Mouse (Mus musculus) embryo, embryonic 10 days (tissue): ENCODE results near the gene Ston2.

ENCODE experiments used
- DNase-seq: peaks from one replicate; pipeline ENCODE4 v3.0.0-alpha.2; 2015; ENCODE audit warnings: low spot score

The Ston2 gene

DNA sequence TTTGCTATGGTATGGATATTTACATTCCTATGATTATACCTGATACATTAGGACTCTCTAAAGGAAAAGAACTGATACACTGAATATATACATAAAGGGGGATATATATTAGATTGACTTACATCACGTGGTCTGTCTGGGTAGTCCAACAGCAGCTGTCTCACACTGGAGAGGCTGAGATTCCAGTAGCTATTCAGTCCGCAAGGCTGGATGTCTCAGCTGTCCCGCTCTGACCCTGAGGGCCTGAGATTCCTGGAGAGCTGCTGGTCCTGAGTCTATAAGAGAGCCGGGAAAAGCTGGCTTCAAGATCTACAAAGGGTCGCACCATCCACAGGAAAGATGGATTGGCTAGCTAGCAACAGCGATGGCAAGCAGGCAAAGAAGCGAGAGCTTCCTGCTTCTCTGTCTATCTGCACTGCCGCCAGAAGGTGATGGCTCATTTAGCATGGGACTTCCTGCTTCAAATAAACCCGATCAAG, at the start of gene Ston2:
TSS of gene Ston2 (minus strand) at position 429 of the 479 bp plus-strand sequence.
- DNase-seq, result no peak

DNA sequence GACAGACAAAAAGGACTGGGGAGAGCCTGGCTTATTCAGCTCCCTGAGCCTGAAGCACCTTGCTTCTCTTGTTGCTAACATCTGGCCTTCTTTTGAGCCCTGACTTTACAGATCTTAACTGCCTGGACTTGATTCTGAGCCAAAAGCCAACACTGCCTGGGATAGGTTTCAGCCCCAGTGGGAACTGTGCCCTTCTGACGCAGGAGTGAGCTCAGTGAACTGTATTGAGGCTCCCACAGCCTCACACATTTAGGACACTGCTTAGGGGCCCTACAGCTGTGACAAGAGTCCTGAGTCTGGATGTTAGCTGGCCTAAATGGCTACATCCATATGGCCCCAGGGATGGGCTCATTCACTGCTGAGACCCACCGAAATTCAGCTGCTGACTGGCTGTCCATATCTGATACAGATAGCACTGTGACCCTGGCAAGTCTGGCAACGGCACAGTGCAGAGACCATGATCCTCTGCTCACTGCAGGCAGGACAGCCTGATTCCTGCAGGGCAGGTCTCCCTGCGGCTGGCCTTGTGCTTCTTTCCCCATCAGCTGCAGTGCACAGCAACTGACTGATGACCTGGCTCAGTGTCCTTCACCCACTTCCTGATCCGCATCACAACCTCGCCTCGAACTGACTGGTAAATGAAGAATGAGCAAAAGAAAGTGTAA, 49.3 kb upstream of the Ston2 start:
- no peak for DNase-seq

DNA sequence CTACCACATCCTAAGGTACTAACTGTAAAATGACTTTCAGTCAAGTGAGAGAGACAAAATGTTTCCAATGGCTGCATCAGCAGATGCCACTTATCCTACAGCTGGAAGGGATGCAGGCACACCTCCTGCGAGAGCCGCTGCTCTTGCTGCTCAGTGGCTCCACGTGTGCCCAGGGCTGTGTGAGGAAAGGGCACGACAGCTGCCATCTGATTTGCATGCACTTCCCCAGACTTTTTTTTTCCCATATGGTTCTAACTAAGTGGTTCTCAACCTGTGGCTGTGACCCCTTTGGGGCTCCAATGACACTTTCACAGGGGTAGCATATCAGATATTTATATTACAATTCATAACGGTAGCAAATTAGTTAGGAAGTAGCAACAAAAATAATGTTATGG, 45.7 kb upstream of the Ston2 start:
- DNase-seq, result no peak

GRCm38 (mm10) chr12:91833237-91833938, 45.2 kb upstream of the Ston2 start:
- no peak for DNase-seq

DNA sequence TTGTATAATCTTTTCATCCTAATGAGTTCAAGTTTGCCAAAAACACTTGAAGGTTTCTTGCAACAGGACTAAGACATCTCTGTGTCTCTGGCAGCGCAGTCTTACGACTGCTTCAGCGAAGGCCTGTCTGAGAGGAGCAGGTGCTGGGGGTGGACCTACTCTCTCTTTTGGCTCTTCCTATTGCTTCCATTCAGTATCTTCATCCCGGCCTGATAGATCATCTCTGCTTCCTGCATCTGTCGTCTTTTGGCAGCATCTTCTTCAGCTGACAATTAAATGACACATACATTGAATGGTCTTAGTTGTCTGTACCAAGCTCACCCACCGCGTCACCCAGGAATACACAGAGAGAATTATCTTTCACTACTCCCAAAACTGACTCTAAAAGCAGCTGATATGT, 43.2 kb upstream of the Ston2 start:
- no peak for DNase-seq

- DNase-seq, result no peak
These were observed 32.3 kb upstream of the Ston2 start for GRCm38 (mm10) chr12:91820461-91820860.

GRCm38 (mm10) chr12:91818726-91819125, 30.5 kb upstream of the Ston2 start:
- no peak for DNase-seq

- DNase-seq, result peak; percentile 56
These were observed 27.8 kb upstream of the Ston2 start for GRCm38 (mm10) chr12:91815990-91816389.

DNA sequence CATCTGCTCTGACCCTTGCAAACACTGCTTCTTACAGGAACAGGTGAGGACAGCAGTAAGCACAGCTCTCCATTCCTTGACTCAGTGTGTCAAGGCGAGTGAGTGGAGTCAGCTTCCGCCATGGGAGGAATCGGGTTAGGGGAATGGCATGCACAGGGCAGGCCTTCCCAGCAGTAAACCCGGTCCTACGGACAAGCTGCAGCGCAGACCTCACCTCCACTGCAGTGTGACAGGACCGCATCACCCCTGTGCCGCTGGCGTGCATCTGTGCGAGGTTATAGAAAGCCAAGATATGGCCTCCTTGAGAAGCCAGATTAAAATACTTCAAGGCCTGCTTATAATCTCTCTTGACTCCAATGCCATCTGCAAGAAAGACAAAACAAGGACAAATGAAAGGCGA, 27.4 kb upstream of the Ston2 start:
- no peak for DNase-seq

DNA sequence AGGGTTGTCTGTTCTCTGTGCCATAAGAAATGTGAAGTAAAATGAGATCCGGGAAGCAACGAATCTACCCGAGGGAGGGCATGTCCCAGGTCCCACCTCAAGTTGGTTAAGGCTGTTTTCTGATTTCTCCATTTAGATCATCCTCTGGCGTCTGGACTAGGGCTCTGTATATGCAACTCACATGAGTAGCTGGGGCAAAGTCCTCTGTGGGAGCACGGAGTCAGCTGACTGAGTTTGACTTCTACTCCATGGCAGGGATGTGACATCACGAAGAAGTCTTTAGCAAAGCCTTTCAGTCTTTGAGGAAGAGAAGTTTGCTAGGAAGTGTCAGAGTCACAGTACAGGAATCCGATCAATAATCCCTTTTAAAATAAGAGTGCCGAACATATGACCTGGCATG, 20.7 kb upstream of the Ston2 start:
- no peak for DNase-seq

DNA sequence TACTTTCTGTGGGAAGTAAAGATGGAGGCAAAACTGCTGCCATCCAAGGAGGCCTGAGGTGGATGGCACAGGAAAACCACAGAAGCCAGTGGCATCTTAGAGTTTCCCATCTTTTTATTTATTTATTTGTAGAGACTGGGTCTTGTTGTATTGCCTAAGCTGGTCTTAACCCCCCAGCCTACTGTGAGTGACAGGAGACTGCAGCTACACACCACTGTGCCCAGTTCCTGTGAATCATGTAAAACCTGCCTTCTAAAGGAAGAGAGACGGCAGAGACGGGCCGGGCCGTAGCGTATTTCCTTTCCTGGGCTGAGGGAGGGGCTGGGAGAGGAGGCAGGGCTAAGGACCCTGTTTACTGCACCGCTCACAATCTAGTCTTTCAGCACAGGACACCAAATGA, 19.6 kb upstream of the Ston2 start:
- DNase-seq, result no peak

- DNase-seq, result no peak
These were observed 18.9 kb upstream of the Ston2 start for GRCm38 (mm10) chr12:91807095-91807494.

GRCm38 (mm10) chr12:91804262-91804661, 16.1 kb upstream of the Ston2 start:
- no peak for DNase-seq

- DNase-seq, result no peak
These were observed 15.2 kb upstream of the Ston2 start for GRCm38 (mm10) chr12:91803207-91803932.

DNA sequence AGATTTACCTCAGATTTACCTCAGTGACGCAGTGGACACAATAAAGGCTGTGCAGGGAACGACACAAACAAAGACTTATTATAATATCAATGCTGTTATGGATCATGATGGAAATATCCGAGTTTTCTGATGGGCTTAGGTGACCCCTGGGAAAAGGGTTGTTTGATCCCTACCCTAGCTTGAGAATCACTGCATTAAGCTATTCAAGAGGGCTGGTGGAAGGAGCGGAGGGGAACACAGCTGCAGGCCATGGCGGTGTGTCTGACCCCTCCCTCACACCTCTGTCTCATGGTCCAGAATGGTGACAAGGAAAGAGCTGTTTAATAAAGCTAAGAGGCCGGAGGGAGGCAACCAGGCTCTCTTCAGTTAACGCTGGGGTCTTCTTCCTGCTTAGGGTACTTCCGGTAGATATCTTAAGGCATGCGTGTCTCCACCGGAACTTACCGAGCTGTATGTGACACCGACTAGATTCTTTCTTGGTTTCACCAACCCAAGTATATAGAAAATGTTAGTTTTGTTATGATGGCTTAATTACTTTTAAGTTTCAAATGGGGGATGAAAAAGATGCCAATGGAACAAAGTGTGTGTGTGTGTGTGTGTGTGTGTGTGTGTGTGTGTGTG, 14.5 kb upstream of the Ston2 start:
- no peak for DNase-seq

DNA sequence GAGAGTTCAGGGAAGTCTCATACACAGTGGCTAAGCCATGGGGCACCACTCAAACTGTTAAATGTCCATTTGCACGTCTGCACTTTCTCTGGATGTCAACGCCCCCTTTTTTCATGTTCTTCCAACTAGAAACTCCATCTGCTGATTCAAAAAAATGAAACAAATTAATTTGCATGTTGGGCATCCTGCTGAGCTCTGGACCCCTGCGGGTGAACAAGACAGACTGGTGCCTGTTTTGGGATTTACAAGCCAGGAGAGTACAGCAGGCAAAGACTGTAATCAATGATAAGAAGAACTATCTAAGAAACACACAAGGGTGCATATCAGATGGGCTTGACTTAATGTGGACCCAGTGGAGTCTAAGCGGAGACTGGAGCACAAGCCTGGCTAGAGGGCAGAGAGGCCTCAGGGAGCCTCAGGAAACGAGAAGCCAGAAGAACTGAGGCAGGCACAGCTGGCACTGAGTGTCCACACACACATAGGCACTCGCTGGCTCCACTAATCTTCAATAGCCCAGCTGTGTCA, 12.7 kb upstream of the Ston2 start:
- DNase-seq, result no peak

- DNase-seq, result no peak
These were observed 11.7 kb upstream of the Ston2 start for GRCm38 (mm10) chr12:91799821-91800335.

DNA sequence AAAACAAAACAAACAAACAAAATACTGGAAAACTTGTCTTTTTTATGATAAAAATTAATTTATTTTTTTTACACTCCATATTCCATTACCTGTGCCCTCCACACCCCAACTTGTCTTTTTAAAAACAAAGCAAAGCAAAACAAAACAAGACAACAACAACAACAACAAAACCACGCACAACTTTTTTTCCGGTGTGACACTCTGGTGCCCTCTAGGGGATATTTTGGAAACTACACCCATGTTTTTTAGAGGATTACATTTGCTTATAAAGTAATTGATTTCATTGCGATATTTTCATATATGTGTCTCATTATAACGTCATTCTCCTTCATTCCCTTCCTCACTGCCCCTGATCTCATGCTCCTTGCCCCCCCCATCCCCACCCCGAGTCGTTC, 11.2 kb upstream of the Ston2 start:
- no peak for DNase-seq

DNA sequence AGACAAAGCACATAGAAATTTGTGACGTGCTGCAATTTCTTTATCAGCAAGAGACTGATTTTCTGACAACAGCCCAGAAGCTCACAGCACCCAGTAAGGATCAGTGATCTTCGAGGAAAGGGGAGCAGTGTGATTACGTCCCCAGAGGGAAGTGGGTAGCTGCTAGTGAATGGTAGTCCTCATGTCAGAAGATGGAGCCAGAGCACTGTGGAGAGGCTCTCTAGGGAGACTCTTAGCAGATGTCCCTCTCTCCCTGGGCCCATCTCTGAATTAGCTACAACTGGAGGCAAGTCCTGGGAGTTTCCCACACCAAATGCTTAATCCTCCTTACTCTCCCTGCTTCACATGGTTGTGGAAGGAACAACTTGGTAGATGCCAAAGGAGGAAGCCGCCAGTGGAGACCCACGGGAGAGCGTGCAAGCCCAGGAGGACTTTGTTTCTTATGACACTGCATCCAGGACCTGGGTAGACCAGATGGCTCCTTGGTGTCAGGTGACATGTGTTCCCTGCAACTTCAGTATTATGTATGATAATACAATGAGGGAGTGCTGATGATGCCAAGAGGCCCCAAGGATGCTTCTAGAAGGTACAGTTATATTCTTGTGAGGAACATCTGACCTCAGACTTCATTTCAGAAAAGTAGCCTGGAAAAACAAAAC, 10.7 kb upstream of the Ston2 start:
- peak; percentile 41 for DNase-seq

GRCm38 (mm10) chr12:91796774-91797173, 8.6 kb upstream of the Ston2 start:
- DNase-seq, result no peak

DNA sequence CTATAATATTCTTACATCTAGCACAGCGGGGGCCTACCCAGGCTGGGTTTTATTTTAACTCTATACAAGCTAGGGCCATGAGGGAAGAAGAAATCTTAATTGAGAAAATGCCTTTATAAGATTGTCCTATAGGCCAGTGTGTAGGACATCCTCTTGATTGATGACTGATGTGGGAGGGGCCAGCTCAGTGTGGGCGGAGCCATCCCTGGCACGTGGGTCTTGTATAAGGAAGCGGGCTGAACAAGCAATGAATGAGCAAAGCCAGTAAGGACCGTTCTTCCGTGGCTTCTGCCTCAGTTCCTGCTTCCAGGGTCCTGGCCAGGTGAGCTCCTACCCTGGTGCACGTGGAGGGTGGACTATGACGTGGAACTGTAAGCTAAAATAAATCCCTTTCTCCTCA, 5.1 kb upstream of the Ston2 start:
- DNase-seq, result no peak

- DNase-seq, result no peak
These were observed 3.6 kb upstream of the Ston2 start for GRCm38 (mm10) chr12:91791822-91792221.
